Mouse (Mus musculus): Measurements from ENCODE around the gene Zfp943.
"Not testable (repeated sequence)": the region's sequence is repeated elsewhere in the genome, so short reads cannot be mapped to it uniquely, and the experiment has no call there.

Zfp943 gene

GRCm38 (mm10) chr17:21962107-21962907, at the start of gene Zfp943, which contains the start of gene Zfp942:
TSS of gene Zfp943 (plus strand) at chr17:21962552.
TSS of gene Zfp942 (minus strand) at chr17:21962464.
- peak; percentile 65 for DNase-seq

- no peak for DNase-seq
These were observed 950 bp downstream of the Zfp943 start for GRCm38 (mm10) chr17:21963302-21963701.

GRCm38 (mm10) chr17:22035594-22035993, 73.2 kb downstream of the Zfp943 start:
- not testable (repeated sequence) for DNase-seq

- no peak for DNase-seq
These were observed 87.1 kb downstream of the Zfp943 start for GRCm38 (mm10) chr17:22049403-22049802.

- DNase-seq = no peak
These were observed 90.9 kb downstream of the Zfp943 start for GRCm38 (mm10) chr17:22053211-22053610.

GRCm38 (mm10) chr17:22081031-22081631, 118.8 kb downstream of the Zfp943 start:
- peak; percentile 73 for DNase-seq

GRCm38 (mm10) chr17:22083224-22083623, 120.9 kb downstream of the Zfp943 start:
- peak; percentile 16 for DNase-seq

DNA sequence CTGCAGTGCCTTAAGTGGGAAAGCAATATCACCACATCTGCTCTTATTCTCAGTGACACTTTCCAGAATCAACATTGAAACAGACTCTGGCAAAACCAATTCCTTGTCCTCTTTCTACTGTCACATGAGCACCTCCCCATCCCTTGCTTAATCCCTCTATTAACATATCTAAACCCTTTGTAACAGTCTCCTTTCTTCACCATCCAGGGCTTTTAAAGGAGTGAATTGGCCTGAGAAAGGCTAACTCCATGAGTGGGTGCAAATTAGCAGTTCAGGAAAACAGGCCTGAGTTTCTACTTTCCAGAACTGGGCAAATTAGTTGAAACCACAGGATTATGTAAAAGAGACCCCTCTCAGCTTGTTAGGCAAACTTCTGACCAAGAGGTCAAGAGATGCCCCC, 156.4 kb downstream of the Zfp943 start:
- no peak for DNase-seq

Measured in right cerebral cortex, postnatal 4 days (tissue).